Mouse (Mus musculus): ENCODE measurements around the gene Poll. TPM values are rescaled to one million over a fixed set of nuclear protein-coding genes. Genes with fewer than 3 reads are reported as not detected.

Poll gene
- total RNA-seq, 2 experiments from 2014 or later = 10.2 to 10.3 TPM

DNA sequence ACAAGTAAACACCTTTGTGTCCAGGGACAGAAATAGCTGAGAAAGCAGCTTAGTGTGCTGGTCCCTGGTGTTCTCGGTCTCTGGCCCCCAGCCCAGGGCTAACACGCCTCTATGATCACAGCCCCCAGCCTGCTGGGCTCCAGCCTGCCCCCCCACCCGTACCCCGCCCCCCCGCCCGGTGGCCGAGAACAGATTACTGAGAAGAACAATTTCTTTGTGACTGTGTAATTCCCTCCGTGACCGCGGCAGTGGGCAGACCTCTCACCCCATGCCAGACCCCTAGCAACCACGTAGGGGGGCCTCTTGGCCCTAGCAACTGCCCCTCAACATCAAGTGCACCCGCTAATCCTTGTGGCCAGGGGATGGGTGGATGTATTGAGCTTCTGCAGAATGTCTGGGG, 19.9 kb upstream of the Poll start:
- ATAC-seq (replicated peaks; ENCODE audit: low FRiP score, low TSS enrichment, poor library complexity, severe bottlenecking) = no peak

DNA sequence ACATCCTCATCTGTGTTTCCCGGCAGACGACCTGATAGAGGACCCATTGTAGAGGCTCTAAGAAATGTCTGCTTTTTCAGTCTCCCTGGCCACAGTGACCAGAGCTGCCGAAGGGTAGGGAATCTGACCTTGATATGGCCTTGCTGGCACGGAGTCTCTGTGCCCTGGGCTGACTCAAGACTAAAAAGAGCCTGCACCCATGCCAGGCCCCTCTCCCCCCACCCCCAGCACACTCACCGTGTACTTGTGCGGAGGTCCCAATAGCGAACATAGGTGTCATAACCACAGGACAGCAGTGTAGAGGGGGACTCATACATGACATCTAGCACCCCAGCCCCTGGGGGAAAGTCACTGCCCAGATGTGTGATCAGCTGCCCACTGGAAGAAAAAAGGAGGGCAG, 19.1 kb upstream of the Poll start:
- ATAC-seq (replicated peaks; ENCODE audit: low FRiP score, low TSS enrichment, poor library complexity, severe bottlenecking) = no peak

DNA sequence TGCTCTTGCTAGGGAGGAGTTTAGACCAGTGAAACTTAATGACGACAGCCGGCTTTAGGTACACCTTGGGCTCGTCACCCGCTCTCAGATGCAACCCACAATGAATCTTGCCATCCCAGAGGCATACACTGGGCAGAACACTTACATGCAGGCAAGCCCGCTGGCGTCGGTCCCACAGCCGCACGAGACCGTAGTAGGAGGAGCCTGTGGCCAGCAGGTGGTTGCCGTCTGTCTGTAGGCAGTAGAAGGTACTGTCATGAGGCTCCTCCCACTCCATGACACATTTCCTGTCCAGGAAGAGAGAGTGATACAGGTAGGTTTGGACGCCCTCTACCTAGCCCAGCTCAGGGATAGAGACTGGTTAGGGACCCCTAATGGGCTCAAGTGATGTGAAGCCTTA, 18.6 kb upstream of the Poll start:
- ATAC-seq (replicated peaks; ENCODE audit: low FRiP score, low TSS enrichment, poor library complexity, severe bottlenecking) = no peak

DNA sequence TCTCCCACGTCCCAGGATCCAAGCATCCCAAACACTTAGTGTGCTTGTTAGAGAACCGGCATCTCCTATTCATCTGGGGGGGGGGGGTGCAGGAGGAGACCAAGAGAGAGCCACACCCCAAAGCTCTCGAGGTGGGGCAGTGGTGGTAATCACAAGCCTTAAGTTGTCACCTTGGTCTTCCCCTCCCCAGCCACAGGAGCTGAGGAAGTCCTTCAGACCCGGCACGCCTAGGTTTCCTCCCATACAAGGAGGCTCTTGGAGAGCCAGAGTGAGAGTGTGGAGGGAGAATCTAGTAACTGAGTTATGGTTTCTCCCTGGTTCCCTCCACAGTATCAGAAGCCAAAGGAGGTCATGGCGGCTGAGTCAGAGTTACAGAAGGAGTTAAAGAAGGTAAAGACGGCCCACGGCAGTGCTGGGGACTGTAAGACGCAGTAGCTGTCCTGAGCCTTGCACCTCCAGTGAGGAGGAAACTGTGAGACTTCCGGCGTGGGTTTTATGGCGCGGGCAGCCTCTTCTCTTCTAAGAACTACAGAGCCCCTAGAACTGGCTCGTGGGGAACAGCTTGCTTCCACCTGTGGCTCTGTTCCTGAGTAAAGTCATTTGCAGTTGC, 16.9 kb upstream of the Poll start:
- no peak for ATAC-seq (replicated peaks; ENCODE audit: low FRiP score, low TSS enrichment, poor library complexity, severe bottlenecking)

DNA sequence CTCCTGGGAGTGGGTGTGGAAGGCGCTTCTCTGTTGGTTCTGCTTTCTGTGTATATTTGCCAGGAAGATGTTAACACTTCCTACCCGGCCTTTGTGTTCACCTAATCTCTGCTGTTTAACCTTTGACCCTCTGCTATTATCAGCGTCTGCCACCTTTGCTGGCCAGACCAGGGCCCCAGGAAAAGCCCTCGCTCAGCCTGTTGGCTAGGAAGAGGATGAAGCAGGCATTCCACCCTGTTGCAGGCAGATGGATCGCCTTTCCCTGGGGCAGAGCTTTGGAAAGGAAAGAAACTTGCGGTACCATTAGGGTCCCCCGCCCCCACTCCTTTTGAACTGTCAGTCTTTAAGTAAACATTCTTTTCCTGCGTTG, 15.3 kb upstream of the Poll start:
- ATAC-seq (replicated peaks; ENCODE audit: low FRiP score, low TSS enrichment, poor library complexity, severe bottlenecking) = no peak

DNA sequence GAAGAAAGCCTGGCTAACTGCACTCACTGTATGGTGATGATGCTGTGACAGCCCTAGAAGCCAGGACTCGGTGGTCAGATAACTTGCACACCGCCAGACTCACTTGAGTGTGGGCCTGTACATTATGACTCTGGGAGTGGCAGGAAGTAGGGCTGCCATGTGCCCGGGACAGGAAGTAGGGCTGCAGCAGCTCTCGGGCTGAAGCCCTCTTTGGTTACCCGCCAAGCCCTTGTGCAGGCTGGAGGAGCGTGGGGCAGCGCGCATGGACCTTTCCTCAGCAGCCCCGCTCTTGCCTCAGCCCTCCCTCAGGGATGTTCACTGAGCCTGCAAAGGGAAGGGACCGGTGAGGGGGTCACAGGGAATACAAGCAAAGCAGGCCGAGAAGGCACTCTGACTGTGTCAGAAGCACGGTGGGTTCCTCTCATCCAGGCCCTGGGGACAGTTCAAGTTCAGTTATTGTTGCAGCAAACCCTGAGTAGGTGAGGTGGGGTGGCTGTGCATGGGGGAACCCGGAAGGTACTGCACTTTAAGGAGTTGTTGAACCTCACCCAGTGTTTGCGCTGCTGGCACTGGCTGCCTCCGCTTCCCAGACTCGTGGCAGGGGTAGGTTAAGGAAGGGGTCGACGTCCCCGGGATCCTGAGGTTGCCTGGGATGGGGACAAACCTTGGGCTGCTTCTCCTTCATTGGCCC, 14.8 kb upstream of the Poll start:
- ATAC-seq (replicated peaks; ENCODE audit: low FRiP score, low TSS enrichment, poor library complexity, severe bottlenecking) = no peak

DNA sequence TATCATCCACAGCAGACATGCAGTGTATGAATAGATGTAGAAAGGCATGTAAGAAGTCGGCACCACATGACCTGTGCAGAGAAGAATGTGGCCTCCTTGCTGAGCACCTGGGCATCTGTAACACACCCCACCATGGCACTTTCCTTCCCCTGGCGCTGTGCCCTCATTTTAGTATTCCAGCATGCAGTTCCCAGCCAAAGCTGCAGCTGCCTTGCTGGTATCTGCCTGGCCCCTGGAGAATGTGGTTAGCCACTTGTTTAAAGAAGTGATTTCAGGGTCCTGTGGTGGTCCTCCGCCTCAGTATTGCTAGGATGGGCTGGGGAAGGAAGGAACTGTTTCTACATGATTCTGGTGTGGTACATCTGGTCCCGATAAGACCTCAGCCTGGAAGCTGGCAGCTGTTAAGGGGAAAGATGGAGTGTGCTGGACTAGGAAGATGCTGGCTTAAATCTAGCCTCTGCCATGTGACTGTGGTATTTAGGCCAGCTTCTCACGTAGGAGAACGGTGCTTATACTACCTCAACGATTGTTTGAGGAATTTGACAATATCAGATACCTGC, 14.1 kb upstream of the Poll start:
- ATAC-seq (replicated peaks; ENCODE audit: low FRiP score, low TSS enrichment, poor library complexity, severe bottlenecking) = 0 out of 2 replicates have a peak, but pooled peaks have one; percentile 5

DNA sequence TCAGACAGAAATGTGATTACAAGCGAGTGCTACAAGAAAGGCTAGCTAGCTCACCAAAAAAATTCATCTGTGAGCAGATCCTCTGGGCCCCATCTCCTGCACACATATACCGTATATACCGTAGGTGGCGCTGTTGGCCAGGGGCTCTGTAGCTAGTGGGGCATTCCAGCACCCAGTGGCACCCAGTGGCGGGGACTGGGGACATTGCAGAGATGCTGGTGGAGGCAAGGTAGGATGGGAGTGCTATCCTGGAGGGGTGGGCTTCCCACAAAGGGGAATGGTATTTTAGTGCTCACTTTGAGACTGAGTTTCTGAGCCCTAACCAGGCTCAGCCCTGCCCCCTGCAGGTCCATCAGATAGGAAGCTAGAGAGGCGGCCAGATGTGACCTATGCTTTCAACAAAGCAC, 13.5 kb upstream of the Poll start:
- peak; percentile 77 for ATAC-seq (replicated peaks; ENCODE audit: low FRiP score, low TSS enrichment, poor library complexity, severe bottlenecking)

DNA sequence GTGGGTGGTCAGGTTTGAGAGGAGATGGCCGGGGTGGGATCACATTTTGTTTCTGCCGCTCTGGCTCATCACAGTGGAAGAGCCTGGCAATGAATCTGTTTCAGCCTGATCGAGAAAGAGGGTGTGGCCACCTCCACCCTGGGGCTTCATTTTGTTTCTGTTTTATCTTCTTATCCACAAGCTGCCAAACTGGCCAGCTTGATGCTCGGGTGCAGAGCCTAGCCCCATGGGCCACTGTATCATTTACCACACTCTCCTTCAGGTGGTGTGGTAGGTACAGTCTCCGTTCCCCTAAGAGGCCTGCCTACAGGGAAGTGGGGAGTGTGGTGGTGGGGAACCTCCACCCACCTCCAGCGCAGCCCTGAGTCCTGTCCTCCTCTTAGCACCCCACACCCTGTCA, 12.7 kb upstream of the Poll start:
- peak; percentile 61 for ATAC-seq (replicated peaks; ENCODE audit: low FRiP score, low TSS enrichment, poor library complexity, severe bottlenecking)

DNA sequence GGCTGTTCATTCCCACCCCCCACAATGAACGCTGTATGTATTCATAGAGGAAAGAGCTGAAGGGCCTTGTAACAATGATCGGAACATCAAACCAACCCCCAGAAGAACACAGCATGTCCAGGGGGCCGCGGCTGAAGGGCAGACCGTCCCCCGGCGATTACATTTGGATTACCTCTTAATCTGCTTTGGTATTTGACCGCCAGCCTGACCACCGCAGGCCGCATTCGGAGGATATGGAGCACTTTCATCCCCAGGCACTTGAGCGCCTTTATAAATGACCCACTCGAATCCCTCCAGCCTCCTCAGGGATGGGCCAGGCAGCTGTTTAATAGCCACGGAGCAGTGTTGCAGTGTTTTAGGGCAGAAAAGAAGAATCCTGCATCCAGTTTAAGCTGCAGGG, 7.0 kb upstream of the Poll start:
- ATAC-seq (replicated peaks; ENCODE audit: low FRiP score, low TSS enrichment, poor library complexity, severe bottlenecking) = no peak

DNA sequence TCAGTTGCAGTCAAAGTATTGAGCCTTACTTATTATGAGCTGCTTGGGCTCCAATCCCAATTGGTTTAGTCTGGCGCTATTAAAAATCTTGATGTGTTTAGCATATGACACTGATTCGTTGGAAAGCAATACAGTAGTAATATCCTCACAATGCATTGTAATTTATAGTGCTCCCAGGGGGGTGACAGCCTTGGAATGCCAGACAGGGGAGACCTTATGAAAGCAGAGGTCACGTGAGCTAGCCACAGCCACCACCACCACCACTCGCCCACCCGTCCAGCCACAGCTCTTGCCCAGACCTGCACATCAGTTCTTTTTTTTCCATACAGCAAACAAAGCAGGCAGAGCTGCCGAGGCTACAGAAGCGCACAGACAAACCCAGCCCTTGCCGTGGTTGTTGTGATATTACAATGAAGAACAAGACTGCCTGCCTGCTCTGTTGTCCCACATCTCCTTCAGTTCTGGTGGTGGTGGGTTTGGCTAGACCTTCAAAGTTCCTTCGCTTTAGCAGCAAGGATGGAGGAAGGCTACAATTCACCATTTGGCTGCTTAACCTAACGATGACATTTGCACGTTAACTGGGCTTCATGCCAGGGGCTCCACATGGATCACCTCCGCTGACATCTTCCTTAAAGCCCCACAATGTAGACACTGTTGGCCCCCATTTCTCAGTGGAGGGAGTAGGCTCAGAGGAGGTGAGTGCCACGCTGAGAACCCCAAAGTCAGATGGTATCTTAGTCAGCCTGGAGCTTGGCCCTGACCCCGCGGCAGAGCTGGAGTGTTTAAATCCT, 5.8 kb upstream of the Poll start:
- no peak for ATAC-seq (replicated peaks; ENCODE audit: low FRiP score, low TSS enrichment, poor library complexity, severe bottlenecking)

DNA sequence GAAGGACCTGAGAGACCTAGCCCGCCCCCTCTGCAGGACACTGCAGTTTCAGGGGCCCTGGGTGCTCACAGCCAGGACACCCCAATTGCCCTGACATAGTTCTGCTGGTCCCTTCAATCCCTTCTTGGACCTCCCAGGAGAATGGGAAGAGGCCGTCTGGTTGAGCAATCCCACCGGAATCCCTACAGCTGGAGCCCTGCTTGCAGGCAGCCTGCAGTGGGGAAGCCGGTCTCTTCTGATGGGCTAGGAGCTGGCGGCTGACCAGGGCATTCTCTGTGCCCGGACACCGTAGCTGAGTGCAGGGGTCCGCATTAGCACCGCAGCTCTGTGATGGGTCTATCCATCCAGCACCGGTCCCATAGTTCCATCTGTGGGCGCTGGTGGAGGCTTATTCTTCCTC, 6.2 kb downstream of the Poll start:
- ATAC-seq (replicated peaks; ENCODE audit: low FRiP score, low TSS enrichment, poor library complexity, severe bottlenecking) = no peak

DNA sequence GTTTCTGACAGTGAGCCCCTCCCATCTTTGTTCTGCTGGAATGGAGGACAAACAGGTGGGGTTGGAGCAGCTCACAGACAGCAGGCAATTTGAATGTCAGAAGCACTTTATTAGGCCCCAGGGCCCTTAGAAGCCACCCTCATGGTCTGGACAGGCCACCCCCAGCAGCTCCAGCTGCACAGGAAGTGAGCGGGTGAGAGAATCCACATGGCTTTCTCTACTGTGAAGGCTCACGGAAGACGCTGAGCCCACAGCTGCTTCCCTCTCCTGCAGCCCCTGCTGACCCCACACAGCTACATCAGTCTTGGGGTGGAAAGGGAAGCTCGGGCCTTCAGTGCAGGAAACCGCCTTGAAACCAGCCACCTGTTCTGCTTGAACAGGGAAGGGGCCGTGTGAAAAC, 8.1 kb downstream of the Poll start:
- no peak for ATAC-seq (replicated peaks; ENCODE audit: low FRiP score, low TSS enrichment, poor library complexity, severe bottlenecking)

DNA sequence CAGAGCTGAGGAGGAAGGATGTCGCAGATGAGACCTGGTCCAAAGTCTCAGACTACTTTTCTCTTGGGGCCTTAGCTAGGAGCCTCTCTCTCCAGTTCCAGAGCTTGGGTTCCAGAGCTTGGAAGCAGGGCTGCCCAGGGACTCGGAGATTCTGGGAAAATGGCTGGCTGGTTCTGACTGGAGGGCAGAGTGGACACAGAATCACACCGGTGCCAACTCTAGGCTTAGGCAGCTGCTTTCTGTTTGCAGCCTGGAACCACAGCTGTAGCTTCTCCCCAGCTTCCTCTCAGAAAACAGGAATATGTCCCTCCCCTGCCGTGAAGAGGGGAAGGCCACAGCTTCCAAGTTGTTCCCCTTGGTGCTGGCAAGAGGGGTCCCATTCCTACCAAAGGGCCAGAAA, 10.4 kb downstream of the Poll start:
- no peak for ATAC-seq (replicated peaks; ENCODE audit: low FRiP score, low TSS enrichment, poor library complexity, severe bottlenecking)

DNA sequence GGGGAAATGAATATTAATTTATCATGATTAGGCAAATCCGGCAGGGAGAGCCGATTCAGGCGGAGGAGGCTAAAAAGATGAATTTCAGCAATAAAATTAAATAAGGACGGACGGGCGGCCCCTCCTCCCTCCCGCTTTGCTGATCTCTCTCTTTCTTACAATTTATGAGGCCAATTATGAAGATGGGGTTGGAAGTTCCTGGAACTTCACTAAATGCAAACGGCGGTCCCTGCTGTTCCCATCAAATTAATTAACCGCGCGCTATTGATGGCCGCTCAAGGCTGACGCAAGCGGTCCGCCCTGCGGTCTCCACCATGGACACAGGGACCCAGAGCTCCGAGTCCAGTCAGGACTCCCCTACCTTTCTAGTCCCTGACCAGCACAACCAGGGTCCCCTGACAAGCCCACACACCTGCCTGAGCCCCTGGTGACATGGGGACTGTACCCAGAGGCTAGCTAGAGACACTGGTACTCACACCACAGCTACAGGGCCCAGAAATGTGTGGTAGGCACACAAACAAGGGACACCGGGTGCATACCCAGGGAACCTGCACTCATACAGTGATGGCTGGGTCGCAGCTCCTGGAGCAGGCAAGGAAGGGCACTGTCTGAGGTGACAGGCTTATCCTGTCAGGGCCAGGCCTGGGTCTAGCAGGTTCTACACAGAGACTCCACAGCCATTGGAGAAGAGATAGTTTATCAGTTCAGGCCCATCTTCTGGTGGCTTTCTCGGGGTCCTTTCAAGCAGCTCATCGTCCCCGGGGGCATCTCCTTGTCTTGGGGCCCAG, 11.0 kb downstream of the Poll start:
- ATAC-seq (replicated peaks; ENCODE audit: low FRiP score, low TSS enrichment, poor library complexity, severe bottlenecking) = no peak

DNA sequence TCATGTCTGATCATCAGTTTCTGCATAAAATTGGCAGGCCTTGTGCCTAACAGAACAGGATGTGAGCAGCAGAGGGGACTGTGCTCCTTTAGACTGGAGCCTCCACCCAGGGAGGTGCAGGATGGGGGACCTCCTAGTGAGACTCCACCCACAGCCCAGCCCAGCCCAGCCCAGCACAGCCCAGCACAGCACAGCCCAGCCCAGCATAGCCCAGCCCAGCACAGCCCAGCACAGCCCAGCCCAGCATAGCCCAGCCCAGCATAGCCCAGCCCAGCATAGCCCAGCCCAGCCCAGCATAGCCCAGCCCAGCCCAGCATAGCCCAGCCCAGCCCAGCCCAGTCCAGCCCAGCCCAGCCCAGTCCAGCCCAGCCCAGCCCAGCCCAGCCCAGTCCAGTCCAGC, 12.1 kb downstream of the Poll start:
- 0 out of 2 replicates have a peak, but pooled peaks have one; percentile 46 for ATAC-seq (replicated peaks; ENCODE audit: low FRiP score, low TSS enrichment, poor library complexity, severe bottlenecking)

DNA sequence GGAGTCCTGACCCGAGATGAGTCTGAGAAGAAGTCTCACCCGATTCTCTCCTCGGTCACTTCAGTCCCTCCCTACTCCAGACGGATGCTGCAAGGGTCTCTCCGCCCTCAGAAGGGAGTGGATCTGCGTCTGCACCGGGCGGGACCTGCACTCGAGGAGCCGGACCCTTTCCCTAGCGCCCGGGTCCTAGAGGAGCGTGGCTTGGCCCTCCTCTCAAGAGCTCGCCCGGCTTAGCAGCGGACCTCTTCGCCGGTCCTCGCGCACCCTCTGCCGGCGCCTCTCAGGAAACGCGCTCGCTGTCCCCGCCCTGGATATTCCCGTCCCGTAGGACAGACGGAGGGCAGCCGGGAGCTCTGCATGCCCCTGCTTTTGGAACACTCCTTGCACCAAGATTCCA, 15.4 kb downstream of the Poll start:
- peak; percentile 73 for ATAC-seq (replicated peaks; ENCODE audit: low FRiP score, low TSS enrichment, poor library complexity, severe bottlenecking)

DNA sequence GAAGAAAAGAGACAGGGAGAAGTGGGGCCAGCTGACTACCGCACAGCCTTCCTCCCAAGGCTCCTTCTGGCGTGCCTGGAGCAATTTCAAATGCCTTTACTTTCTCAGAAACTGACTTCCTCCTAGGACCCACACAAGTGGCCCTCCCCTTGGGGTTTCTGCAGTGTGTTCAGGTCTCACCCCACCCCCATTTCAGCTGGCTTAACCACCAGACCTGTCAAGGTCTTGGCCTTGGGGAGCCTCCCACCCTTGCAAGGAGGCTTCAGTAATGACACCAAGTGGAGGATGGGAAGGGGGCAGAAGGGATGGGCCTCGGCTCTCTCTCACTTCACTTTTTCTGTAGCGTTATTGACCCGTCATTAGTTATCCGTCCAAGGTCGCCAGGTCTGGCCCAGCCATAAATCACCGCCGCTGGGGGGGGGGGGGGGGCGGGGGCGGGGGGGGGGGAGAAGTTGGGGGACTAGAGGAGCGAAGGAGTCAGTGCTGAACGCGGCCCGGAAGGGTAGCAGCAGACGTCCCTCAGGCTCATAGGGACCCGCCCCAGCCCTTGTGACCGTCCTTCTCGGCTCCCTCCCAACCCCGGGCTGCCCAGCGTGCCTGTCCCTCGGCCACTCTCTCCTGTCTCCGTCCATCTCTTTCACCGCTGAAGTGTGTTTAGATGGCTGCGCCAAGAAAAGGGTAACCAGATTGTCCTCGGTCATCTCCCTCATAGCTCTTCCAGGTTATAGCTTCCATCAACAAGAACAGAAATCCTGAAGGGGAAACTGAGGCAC, 16.0 kb downstream of the Poll start:
- ATAC-seq (replicated peaks; ENCODE audit: low FRiP score, low TSS enrichment, poor library complexity, severe bottlenecking) = no peak

DNA sequence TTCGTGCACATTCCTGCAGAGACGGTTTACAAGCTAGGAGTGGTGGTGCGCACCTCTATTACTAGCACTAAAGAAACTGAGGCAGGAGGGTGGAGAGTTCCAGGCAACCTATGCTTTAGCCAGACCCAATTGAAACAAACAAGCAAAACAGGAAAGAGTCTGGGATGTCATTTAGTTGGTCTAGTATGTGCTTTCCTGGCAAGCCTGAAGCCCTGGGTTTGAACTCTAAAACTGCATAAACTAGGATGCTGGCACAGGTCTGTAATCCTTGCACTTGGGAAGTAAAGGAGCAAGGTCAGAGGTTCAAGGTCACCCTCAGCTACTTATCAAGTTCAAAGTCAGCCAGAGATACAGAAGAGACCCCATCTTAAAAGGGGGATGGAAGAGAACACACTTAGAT, 18.3 kb downstream of the Poll start:
- no peak for ATAC-seq (replicated peaks; ENCODE audit: low FRiP score, low TSS enrichment, poor library complexity, severe bottlenecking)
